Mouse (Mus musculus) small intestine, adult 2 months (tissue): Measurements from ENCODE around the gene Gpr87. TPM values are rescaled to one million over a fixed set of nuclear protein-coding genes. Genes with fewer than 3 reads are reported as not detected.

ENCODE experiments used
- H3K27ac ChIP-seq: fragments of 200-500 bp; 2 replicates; pipeline ENCODE4 v1.5.1; 2012; ENCODE audit warnings: low read depth, low read length, control low read depth, inconsistent platforms; ENCODE audit not compliant: insufficient read depth
- H3K27me3 ChIP-seq: fragments of 200-500 bp; 2 replicates; pipeline ENCODE4 v1.6.1; 2012; ENCODE audit warnings: mild to moderate bottlenecking, moderate library complexity, low read length, inconsistent platforms; ENCODE audit not compliant: control insufficient read depth, insufficient read depth
- H3K36me3 ChIP-seq: fragments of 200-500 bp; 2 replicates; pipeline ENCODE4 v1.6.1; 2012; ENCODE audit warnings: mild to moderate bottlenecking, low read length, control low read depth, inconsistent platforms; ENCODE audit not compliant: control insufficient read depth, insufficient read depth
- H3K4me1 ChIP-seq: fragments of 200-500 bp; 2 replicates; pipeline ENCODE4 v1.6.1; 2012; ENCODE audit warnings: low read length, inconsistent platforms, mixed read lengths; ENCODE audit not compliant: control insufficient read depth, insufficient read depth, insufficient read length
- H3K4me3 ChIP-seq: fragments of 200-500 bp; 2 replicates; pipeline ENCODE4 v1.5.1; 2012; ENCODE audit warnings: low read depth, mild to moderate bottlenecking, control low read depth, inconsistent platforms, low read length, moderate library complexity
- CTCF ChIP-seq: fragments of 200-500 bp; IDR thresholded peaks from 2 replicates; pipeline ENCODE4 v1.5.1; 2012; ENCODE audit warnings: low read depth, mild to moderate bottlenecking, control low read depth, inconsistent platforms, low read length, moderate library complexity, mixed read lengths; ENCODE audit not compliant: insufficient replicate concordance, insufficient read length; ENCODE audit errors: extremely low read depth
- POLR2A ChIP-seq: fragments of 200-500 bp; IDR thresholded peaks from 2 replicates; pipeline ENCODE4 v1.6.1; 2012; ENCODE audit warnings: low read depth, mild to moderate bottlenecking, control low read depth, inconsistent platforms, low read length, moderate library complexity
- WGBS: fragments of 180-500 bp; shearing (Covaris S2); methylation state at CpG from one replicate; pipeline ENCODE4 v1.1.7; 2018; 5-methylcytosine and 5-hydroxymethylcytosine counted together
- polyA plus RNA-seq: library from polyadenylated mRNA; depleted of rRNA; stranded (reverse); fragments of >200 nt; gene quantifications from 2 replicates; pipeline ENCODE4 v1.2.3, GENCODE M21; 2012

Gpr87 gene
- polyA plus RNA-seq, 1 experiment = not detected

- TF ChIP-seq POLR2A (no peak), CTCF (no peak)
- H3K27ac ChIP-seq = no peak overlapping the region
- H3K27me3 ChIP-seq = no peaks in the 10 kb centered on the region
- H3K4me3 ChIP-seq = no peak overlapping the region
- H3K4me1 ChIP-seq = no peaks in the 10 kb centered on the region
- 93% methylated on average over 6 of the region's 6 CpGs for WGBS
- no peaks in the 10 kb centered on the region for H3K36me3 ChIP-seq
These were observed 3.2 kb downstream of the Gpr87 start for GRCm38 (mm10) chr3:59191674-59192073.

GRCm38 (mm10) chr3:59187336-59187735, 7.6 kb downstream of the Gpr87 start:
- no peaks in the 10 kb centered on the region for H3K27me3 ChIP-seq
- H3K4me3 ChIP-seq = no peak overlapping the region
- 78% methylated on average over 4 of the region's 4 CpGs for WGBS
- H3K4me1 ChIP-seq = no peaks in the 10 kb centered on the region
- no peak overlapping the region for H3K27ac ChIP-seq
- H3K36me3 ChIP-seq = no peaks in the 10 kb centered on the region
- TF ChIP-seq CTCF = no peak
- no peak for TF ChIP-seq POLR2A

- TF ChIP-seq CTCF (no peak), POLR2A (no peak)
- H3K27me3 ChIP-seq = no peaks in the 10 kb centered on the region
- H3K27ac ChIP-seq = no peak overlapping the region
- H3K4me3 ChIP-seq = no peak overlapping the region
- H3K36me3 ChIP-seq = no peaks in the 10 kb centered on the region
- 78% methylated on average over 4 of the region's 4 CpGs for WGBS
- no peaks in the 10 kb centered on the region for H3K4me1 ChIP-seq
These were observed 9.2 kb downstream of the Gpr87 start for GRCm38 (mm10) chr3:59185662-59186061.

- no peak overlapping the region for H3K27ac ChIP-seq
- TF ChIP-seq CTCF (no peak), POLR2A (no peak)
- H3K36me3 ChIP-seq = no peaks in the 10 kb centered on the region
- H3K4me3 ChIP-seq = no peak overlapping the region
- H3K27me3 ChIP-seq = no peaks in the 10 kb centered on the region
- H3K4me1 ChIP-seq = no peaks in the 10 kb centered on the region
These were observed 12.8 kb downstream of the Gpr87 start for GRCm38 (mm10) chr3:59182129-59182528.

- Histone ChIP-seq H3K36me3 (no peaks in the 10 kb centered on the region), H3K4me3 (no peak overlapping the region), H3K27me3 (no peaks in the 10 kb centered on the region), H3K27ac (no peak overlapping the region), H3K4me1 (no peaks in the 10 kb centered on the region)
- TF ChIP-seq CTCF (no peak), POLR2A (no peak)
- WGBS = 73% methylated on average over 5 of the region's 5 CpGs
These were observed 13.8 kb downstream of the Gpr87 start for GRCm38 (mm10) chr3:59181134-59181533.

GRCm38 (mm10) chr3:59176871-59177270, 18.0 kb downstream of the Gpr87 start:
- TF ChIP-seq POLR2A (no peak), CTCF (no peak)
- Histone ChIP-seq H3K27me3 (no peaks in the 10 kb centered on the region), H3K4me1 (no peaks in the 10 kb centered on the region), H3K27ac (no peak overlapping the region), H3K4me3 (no peak overlapping the region), H3K36me3 (no peaks in the 10 kb centered on the region)
- WGBS = 66% methylated on average over 5 of the region's 5 CpGs

- no peaks in the 10 kb centered on the region for H3K36me3 ChIP-seq
- 25% methylated on average over 5 of the region's 5 CpGs for whole genome bisulfite sequencing
- no peak overlapping the region for H3K4me3 ChIP-seq
- H3K27ac ChIP-seq = no peak overlapping the region
- TF ChIP-seq POLR2A (no peak), CTCF (no peak)
- no peaks in the 10 kb centered on the region for H3K4me1 ChIP-seq
- H3K27me3 ChIP-seq = no peaks in the 10 kb centered on the region
These were observed 19.7 kb downstream of the Gpr87 start for GRCm38 (mm10) chr3:59175234-59175633.

GRCm38 (mm10) chr3:59174426-59175154, 20.3 kb downstream of the Gpr87 start:
- no peaks in the 10 kb centered on the region for H3K4me1 ChIP-seq
- no peak overlapping the region for H3K27ac ChIP-seq
- no peaks in the 10 kb centered on the region for H3K36me3 ChIP-seq
- H3K27me3 ChIP-seq = no peaks in the 10 kb centered on the region
- 75% methylated on average over 6 of the region's 6 CpGs for WGBS
- TF ChIP-seq POLR2A = no peak
- no peak for TF ChIP-seq CTCF
- H3K4me3 ChIP-seq = no peak overlapping the region
